Mouse (Mus musculus): Measurements from ENCODE around the gene Vmn1r75. TPM values are rescaled to one million over a fixed set of nuclear protein-coding genes. Genes with fewer than 3 reads are reported as not detected.

Vmn1r75 gene
- polyA plus RNA-seq (2015; fragmentation: Nextera tagmentation; extraction: Ambion mirVana), result not detected in 2 replicates

DNA sequence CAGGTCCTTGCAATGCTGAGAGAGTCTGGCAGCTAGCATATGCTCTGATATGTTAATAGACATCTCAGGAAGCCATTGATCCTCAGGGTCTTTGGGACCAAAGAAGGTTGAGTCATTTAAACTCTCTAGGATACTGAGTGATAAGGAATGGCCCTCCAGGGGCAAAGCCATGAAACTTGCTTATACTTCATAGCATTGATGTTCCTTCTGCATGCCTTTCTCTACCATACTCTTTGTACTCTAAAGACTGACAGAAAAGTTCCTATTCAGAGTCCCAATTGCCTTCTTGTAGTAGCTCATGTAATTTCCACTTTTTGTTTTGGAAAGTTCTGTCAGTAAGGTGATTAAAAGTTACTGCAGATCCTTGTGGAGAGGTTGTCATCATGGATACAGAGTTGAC, at the start of gene Vmn1r75:
TSS of gene Vmn1r75 (plus strand) at position 301 of the 400 bp plus-strand sequence.
- ATAC-seq (ENCODE audit: insufficient number of reproducible peaks, low FRiP score, low TSS enrichment, low read depth), result no peak
- Histone ChIP-seq H3K4me1 (no peaks in the 10 kb centered on the region), H3K27me3 (no peaks in the 10 kb centered on the region), H3K9ac (no peak within 1 kb of the TSS), H3K36me3 (no peaks in the 10 kb centered on the region), H3K4me3 (no peak within 1 kb of the TSS), H3K4me2 (no peak within 1 kb of the TSS), H3K27ac (no peak within 1 kb of the TSS), H3K9me3 (no peaks in the 10 kb centered on the region)

DNA sequence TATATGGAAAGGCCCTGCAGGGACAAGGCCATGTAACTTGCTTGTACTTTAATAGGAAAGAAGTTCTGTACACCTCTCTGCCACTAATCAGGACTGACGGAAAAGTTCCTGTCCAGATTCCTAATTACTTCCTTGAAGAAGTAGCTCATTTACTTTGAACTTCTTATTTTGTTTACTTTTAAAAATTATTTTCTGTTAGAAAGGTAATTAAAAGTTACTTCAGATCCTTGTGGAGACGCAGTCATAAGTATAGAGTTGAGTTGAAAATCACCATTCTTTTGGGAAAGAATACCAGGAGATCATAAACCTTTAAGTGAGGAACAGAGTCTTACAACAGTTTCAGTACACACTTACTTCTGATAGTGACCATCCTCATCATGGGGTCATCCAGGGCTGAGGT, 40.8 kb upstream of the Vmn1r75 start, which contains the start of gene Vmn1r74:
TSS of gene Vmn1r74 (plus strand) at position 301 of the 400 bp plus-strand sequence.
- WGBS, result 75% methylated on average over 2 of the region's 2 CpGs
- H3K27ac ChIP-seq, result no peak within 1 kb of the TSS
- H3K4me1 ChIP-seq, result no peaks in the 10 kb centered on the region
- no peak within 1 kb of the TSS for H3K9ac ChIP-seq
- H3K4me2 ChIP-seq, result no peak within 1 kb of the TSS
- H3K36me3 ChIP-seq, result no peaks in the 10 kb centered on the region
- ATAC-seq (ENCODE audit: insufficient number of reproducible peaks, low FRiP score, low TSS enrichment, low read depth), result no peak
- no peaks in the 10 kb centered on the region for H3K27me3 ChIP-seq
- H3K4me3 ChIP-seq, result no peak within 1 kb of the TSS
- H3K9me3 ChIP-seq, result peaks cover 3% of the 10 kb centered on the region; the same call in 1 of the 2 replicates

Other genes with a start within 250 kb of the Vmn1r75 start
- not detected in 2 replicates for gene Vmn1r72, start 194.5 kb upstream of the Vmn1r75 start, polyA plus RNA-seq (2015; fragmentation: Nextera tagmentation; extraction: Ambion mirVana)
- gene Vmn1r73, start 144.4 kb upstream of the Vmn1r75 start, polyA plus RNA-seq (2015; fragmentation: Nextera tagmentation; extraction: Ambion mirVana), result not detected in 2 replicates
- gene Vmn1r74, start 40.6 kb upstream of the Vmn1r75 start, polyA plus RNA-seq (2015; fragmentation: Nextera tagmentation; extraction: Ambion mirVana), result not detected in 2 replicates
- gene Vmn1r76, start 63.6 kb downstream of the Vmn1r75 start, polyA plus RNA-seq (2015; fragmentation: Nextera tagmentation; extraction: Ambion mirVana), result not detected in 2 replicates
- gene Vmn1r77, start 162.1 kb downstream of the Vmn1r75 start, polyA plus RNA-seq (2015; fragmentation: Nextera tagmentation; extraction: Ambion mirVana), result not detected in 2 replicates